Mouse (Mus musculus) kidney, adult 2 months (tissue): Measurements from ENCODE around the gene Pdia2.

Source experiments
- CTCF ChIP-seq: fragments of 200-500 bp; conservative IDR thresholded peaks from 2 replicates; pipeline ENCODE4 v1.5.1; 2011; ENCODE audit warnings: low read depth, mild to moderate bottlenecking, control low read depth, low read length, moderate library complexity, mixed read lengths; ENCODE audit not compliant: insufficient read depth, insufficient read length
- POLR2A ChIP-seq: fragments of 200-500 bp; IDR thresholded peaks from one replicate; pipeline ENCODE4 v1.6.1; 2011; ENCODE audit warnings: low read depth, low read length, control low read depth

GRCm38 (mm10) chr17:26203321-26203811 is 4.5 kb upstream of the Pdia2 start:
- TF ChIP-seq POLR2A, result no peak
- TF ChIP-seq CTCF, result no peak
